Mouse (Mus musculus) adrenal gland, postnatal 4 days (tissue): Measurements from ENCODE around the gene Arhgap35. TPM values are rescaled to one million over a fixed set of nuclear protein-coding genes. Genes with fewer than 3 reads are reported as not detected.

Source experiments
- DNase-seq, 2 experiments: peaks; one replicate each; pipeline ENCODE4 v3.0.0; 2021 to 2022; ENCODE audit warnings: low spot score in 2 of 2, mixed read lengths in 2 of 2
- total RNA-seq, 2 experiments: library from RNA; stranded (reverse); gene quantifications; 2 replicates each; pipeline ENCODE4 v1.2.3; 2021

Gene Arhgap35
- total RNA-seq, 2 experiments from 2014 or later, result 72.2 to 76.0 TPM

GRCm38 (mm10) chr7:16471549-16471948 lies 143.2 kb downstream of the Arhgap35 start:
- DNase-seq, result no peak

DNA sequence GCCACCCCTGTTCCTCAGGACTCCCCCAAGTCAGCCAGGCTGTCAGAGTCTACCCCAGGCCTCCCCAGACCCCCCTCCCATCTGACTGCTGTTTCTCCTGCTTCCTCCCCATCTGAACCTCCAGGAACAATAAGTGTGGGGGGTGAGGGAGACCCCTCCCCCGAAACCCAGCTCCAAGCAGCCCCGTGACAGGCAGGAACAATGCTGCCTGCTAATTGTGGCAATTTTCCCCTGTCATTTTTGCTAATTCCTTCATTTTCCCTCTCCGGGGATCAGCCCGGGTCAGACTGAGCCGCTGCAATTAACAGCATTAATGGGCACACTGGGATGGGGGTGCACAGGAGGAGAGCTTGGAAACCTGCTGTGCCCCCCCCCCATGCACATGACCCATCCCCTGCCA lies 146.7 kb downstream of the Arhgap35 start:
- no peak for DNase-seq

GRCm38 (mm10) chr7:16466565-16466964 lies 148.2 kb downstream of the Arhgap35 start:
- no peak for DNase-seq

DNA sequence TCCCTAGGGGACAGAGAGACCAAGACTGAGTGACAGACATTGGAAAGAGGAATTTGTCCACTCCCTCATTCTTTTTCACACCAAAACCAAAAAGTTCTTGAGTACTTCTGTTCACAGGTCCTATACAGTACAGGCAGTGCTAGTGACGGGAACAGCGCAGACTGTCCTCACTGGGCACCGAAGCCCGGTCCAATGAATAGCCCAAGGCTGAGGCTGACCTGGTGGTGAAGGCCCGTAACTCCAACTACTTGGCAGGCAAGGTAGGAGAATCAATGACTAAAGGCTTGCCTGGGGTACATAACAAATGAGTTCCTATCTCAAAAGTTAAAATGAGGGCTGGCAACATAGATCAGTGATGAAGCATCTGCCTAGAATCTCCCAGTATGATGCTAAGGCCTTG lies 149.2 kb downstream of the Arhgap35 start:
- no peak for DNase-seq

DNA sequence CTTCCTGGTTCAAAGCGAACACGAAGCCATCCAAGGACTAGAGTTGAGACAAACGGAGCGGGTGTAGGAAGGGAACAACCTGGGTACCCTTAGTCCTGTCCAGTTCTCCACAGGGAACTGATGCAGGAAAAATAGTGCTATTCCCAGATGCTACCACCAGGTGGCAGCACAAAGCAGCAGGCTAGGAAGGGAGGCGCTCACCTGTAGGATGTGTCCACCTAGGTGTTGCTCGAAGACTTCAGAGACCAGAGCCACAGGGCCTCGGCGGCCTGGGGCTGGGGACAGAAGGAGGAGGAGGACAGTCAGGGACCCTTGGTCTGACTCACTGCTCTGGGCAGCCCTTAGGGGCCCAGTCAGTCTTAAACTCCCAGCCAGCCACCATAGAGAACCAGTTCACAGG lies 149.6 kb downstream of the Arhgap35 start:
- DNase-seq, result peak in 1 of 2 experiments; percentile 55

DNA sequence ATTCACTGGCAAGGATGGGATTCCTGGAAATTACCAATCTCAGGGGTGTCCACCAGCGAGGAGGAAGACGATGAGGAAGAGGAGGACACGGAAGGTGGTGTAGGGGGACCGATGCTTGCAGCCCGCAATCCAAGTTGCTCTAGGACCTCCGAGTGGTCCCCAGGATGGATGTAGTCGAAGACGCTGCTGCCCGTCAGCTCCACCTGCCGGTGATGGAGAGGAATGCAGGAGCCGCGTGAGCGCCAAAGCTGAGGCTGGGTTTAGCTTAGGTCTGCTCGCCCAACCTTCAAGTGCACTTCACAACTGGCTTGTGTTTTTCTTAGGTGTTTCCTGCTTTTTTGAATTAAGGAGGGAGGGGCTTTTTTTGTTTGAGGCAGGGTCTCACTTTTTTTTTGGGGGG lies 151.6 kb downstream of the Arhgap35 start:
- peak; percentile 49 to 69 for DNase-seq

GRCm38 (mm10) chr7:16461705-16462104 lies 153.1 kb downstream of the Arhgap35 start:
- no peak for DNase-seq

DNA sequence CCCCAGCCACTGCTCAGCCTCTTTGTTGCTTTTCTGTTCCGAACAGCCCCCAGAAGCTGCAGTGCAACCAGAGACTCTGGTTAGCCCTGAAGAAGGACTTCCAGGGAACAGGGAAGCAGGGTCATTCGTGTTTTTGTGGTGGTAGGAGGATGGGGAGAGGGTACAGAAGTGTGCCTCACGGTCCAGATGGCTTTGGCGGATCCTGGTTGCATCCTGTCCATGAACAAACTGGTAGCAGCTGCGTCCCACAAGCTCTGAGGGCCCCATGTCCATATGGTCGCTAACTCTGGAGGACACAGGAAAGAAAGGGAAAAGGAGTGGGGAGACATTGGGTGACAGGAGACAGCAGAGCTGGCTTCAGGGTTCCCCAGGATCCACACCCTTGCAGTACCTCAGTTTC lies 153.6 kb downstream of the Arhgap35 start:
- no peak for DNase-seq

- no peak for DNase-seq
These were observed 154.2 kb downstream of the Arhgap35 start for GRCm38 (mm10) chr7:16460566-16460965.

DNA sequence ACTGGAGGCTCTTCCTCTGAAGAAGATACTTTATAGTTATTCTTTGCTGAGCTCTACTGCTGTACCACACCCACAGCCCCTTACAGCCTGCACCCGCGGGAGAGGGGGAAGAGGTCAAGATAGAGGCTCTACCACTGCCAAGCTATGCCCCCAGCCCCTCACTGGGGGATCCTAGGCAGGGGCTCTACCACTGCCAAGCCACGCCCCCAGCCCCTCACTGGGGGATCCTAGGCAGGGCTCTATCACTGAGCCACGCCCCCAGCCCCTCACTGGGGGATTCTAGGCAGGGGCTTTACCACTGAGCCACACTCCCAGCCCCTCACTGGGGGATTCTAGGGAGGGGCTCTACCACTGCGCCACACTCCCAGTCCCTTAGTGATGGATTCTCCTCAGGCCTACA lies 158.5 kb downstream of the Arhgap35 start:
- DNase-seq, result no peak

- DNase-seq, result no peak
These were observed 159.8 kb downstream of the Arhgap35 start for GRCm38 (mm10) chr7:16455016-16455415.

- no peak for DNase-seq
These were observed 161.6 kb downstream of the Arhgap35 start for GRCm38 (mm10) chr7:16453118-16453711.

DNA sequence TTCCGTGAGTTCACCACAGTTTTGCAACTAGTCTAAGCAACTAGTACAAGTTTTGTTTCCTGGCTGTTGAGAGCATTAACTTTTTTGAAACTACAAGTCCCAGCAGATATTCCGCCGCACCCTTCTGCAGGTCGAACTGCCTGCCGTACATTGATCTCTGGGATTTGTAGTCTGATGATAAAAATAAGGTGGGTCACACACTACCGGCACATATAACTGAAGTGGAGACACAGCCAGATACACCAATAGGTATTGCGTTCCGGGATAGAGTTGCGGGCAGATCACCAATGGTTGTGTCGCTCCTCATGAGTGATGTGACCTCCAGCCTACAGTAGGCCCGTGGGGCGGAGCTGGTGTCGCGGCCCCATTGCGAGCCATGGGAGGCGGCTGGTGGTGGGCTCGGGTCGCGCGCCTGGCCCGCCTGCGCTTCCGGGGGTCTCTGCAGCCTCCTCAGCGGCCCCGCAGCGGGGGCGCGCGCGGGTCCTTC lies 162.2 kb downstream of the Arhgap35 start, which contains the start of gene Tmem160:
Tmem160 (plus strand) TSS at position 193 of the 487 bp plus-strand sequence.
- DNase-seq, result peak; percentile 67

DNA sequence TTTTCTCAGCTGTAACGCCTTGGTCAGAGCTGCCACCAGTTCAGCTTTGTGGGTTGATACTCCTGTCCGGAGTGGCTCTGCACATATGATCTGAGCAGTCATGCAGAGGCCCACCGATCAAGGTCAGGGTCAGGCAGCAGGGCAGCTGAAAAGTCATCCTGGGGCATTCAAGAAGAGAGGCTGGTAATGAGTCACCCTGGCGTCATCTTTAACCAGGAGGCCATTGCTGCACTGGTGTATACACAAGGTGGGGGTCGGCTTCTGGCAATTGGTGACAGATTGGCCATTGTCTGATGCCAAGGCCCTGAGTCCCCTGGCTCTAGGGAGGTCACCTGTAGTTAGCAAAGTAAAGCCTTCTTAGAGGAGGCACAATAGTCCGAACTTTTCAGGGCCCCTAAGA lies 163.1 kb downstream of the Arhgap35 start:
- no peak for DNase-seq

Other genes with a start within 250 kb of the Arhgap35 start
- gene Sae1, start 227.2 kb downstream of the Arhgap35 start, total RNA-seq, result 100 to 1,000 TPM; 100 to 101 TPM
- gene Zc3h4, start 214.1 kb downstream of the Arhgap35 start, total RNA-seq, result 10 to 100 TPM; 60.7 to 62.1 TPM
- 10 to 100 TPM; 39.1 to 39.9 TPM for gene Tmem160, start 162.2 kb downstream of the Arhgap35 start, total RNA-seq
- gene Npas1, start 137.3 kb downstream of the Arhgap35 start, total RNA-seq, result under 1 TPM in 1 of 2 experiments, not detected in 1; 0.20 TPM
- not detected for gene Ceacam15, start 60.7 kb upstream of the Arhgap35 start, total RNA-seq
- not detected for gene Ceacam9, start 106.9 kb upstream of the Arhgap35 start, total RNA-seq
- 100 to 1,000 TPM; 169 to 179 TPM for gene Ap2s1, start 123.4 kb upstream of the Arhgap35 start, total RNA-seq
- gene Slc1a5, start 166.3 kb upstream of the Arhgap35 start, total RNA-seq, result 10 to 100 TPM; 60.8 to 61.0 TPM
- 100 to 1,000 TPM in 1 of 2 experiments, 10 to 100 TPM in 1; 96.9 to 106 TPM for gene Strn4, start 200.9 kb upstream of the Arhgap35 start, total RNA-seq
- 10 to 100 TPM; 26.3 to 29.0 TPM for gene Fkrp, start 201.7 kb upstream of the Arhgap35 start, total RNA-seq
- 10 to 100 TPM; 22.0 to 22.2 TPM for gene Prkd2, start 227.9 kb upstream of the Arhgap35 start, total RNA-seq